Mouse (Mus musculus): ENCODE measurements around the gene Egfl7. TPM values are rescaled to one million over a fixed set of nuclear protein-coding genes. Genes with fewer than 3 reads are reported as not detected.
A peak's percentile ranks its signal among the peaks of the same experiment; 100 is the strongest.

The Egfl7 gene
- polyA plus RNA-seq, 1 experiment from 2014 or later = 78.9 TPM

DNA sequence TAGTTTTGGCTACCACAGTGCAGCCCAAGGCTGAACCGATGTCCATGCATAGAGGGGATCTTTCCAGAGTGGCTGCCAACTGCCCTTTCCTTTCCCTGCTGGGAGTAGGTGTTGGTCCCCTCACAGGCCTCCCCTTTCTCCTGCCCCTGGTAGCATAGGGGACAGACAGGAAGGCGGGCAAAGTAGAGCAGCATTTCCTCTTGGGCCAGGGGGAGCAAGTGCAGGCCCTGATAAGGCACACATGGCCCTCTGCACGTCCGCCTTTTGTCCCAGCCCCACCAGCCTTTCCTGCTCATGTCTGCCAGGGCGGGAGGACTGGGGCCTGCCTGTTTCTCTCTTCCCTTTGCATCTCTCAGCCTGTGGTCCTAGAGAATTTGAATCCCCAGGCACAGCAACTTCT, 8.0 kb upstream of the Egfl7 start:
- Histone ChIP-seq H3K27ac (peak overlapping the region; percentile 49), H3K9ac (no peak overlapping the region), H3K27me3 (no peaks in the 10 kb centered on the region), H3K4me1 (replicated peaks) (peaks cover 21% of the 10 kb centered on the region), H3K4me2 (no peak overlapping the region), H3K4me3 (no peak overlapping the region), H3K36me3 (no peaks in the 10 kb centered on the region), H3K9me3 (no peaks in the 10 kb centered on the region)
- ATAC-seq (ENCODE audit: low FRiP score) = no peak
- 64% methylated on average over 5 of the region's 5 CpGs for WGBS

DNA sequence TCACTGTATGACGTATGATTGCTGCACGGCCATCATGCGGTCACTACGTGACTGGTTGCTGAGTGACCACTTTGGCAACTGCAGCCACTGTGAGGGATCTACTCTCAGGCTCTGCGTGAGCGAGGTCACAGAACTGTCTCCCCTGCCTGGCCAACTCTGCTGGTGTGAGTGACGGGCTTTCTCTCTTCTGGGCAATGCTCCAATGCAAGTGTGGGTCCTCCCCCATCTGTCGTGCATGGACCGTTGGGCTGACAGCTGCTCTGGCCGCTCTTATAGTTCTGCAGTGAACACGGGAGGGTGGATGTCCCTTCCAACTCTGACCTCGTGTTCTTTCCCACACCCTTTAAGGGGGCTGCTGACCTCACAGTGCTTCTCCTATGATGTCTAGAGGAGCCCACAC, 6.4 kb upstream of the Egfl7 start:
- Histone ChIP-seq H3K9ac (no peak overlapping the region), H3K27me3 (no peaks in the 10 kb centered on the region), H3K4me3 (no peak overlapping the region), H3K27ac (peak overlapping the region; percentile 5), H3K4me2 (no peak overlapping the region), H3K9me3 (no peaks in the 10 kb centered on the region), H3K4me1 (replicated peaks) (peaks cover 34% of the 10 kb centered on the region), H3K36me3 (no peaks in the 10 kb centered on the region)
- WGBS = 39% methylated on average over 12 of the region's 12 CpGs
- ATAC-seq (ENCODE audit: low FRiP score) = 0 out of 2 replicates have a peak, but pooled peaks have one; percentile 41

DNA sequence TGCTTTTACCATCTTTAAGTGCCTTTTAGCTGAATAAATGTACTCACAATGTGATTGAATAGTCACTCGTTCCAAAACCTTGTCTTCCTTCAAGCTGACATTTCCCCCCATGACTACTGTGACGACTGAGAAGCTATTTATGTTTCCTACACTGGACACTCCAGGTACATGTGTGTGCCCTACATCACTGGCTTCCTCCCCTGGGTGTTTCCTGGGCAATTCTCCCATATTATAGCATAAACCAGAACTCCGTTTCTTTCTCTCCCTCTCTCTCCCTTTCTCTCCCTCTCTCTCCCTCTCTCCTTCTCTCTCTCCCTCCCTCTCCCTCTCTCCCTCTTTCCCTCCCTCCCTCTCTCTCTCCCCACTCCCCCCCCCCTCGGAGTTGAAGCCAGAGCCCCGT, 6.0 kb upstream of the Egfl7 start:
- H3K4me2 ChIP-seq = no peak overlapping the region
- H3K9me3 ChIP-seq = no peaks in the 10 kb centered on the region
- peak overlapping the region; percentile 5; the same call in 1 of the 2 replicates for H3K27ac ChIP-seq
- no peaks in the 10 kb centered on the region for H3K36me3 ChIP-seq
- H3K4me3 ChIP-seq = no peak overlapping the region
- H3K27me3 ChIP-seq = no peaks in the 10 kb centered on the region
- no peak overlapping the region for H3K9ac ChIP-seq
- WGBS = 15% methylated on average over 5 of the region's 5 CpGs
- ATAC-seq (ENCODE audit: low FRiP score) = no peak
- H3K4me1 ChIP-seq (replicated peaks) = peaks cover 35% of the 10 kb centered on the region

DNA sequence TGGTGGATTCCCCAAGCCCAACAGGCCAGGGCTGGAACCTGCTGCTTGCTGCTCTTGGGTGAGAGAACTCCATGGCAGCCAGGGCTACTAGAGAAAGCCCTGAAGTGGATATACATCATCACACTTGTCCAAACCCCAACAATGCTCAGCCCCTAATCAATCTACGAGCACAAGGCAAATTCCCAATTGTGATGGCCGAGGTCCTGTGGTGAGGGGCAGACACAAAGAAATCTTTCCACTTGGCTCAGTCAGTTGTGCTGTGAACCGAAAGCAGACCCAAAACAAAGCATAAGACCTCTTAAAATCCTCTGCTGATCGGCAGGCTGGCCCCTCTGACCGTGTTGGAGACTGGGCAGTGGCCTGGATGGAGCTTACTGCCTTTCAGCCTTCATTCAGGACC, 5.0 kb upstream of the Egfl7 start:
- no peaks in the 10 kb centered on the region for H3K36me3 ChIP-seq
- WGBS = 14% methylated on average over 5 of the region's 5 CpGs
- no peaks in the 10 kb centered on the region for H3K27me3 ChIP-seq

DNA sequence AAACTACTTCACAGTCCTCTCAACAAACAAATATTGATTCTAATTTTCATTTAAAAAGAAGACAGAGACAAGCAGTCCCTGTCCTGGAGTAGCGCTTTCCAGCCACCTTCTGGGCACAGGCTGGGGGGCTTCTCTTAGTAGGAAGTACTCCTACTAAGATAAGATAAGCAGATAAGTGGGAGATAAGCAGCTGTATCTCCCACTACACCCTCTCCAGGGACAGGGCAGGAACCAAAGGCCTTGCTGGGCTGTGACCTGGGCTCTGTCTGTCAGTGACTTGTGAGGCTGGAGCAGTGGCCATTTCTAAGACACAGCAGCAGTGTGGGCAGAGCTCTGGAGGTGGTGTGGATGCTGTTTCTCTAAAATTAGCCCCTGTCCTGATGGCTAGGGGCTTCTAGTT, 4.4 kb upstream of the Egfl7 start:
- Histone ChIP-seq H3K4me1 (replicated peaks) (peaks cover 35% of the 10 kb centered on the region), H3K9me3 (no peaks in the 10 kb centered on the region), H3K27ac (no peak overlapping the region), H3K27me3 (no peaks in the 10 kb centered on the region), H3K4me2 (no peak overlapping the region), H3K4me3 (no peak overlapping the region), H3K36me3 (no peaks in the 10 kb centered on the region), H3K9ac (no peak overlapping the region)
- WGBS = 79% methylated on average over 1 of the region's 1 CpGs
- ATAC-seq (ENCODE audit: low FRiP score) = no peak

More for the DNA sequence above, 5.0 kb upstream of the Egfl7 start:
- no peak for ATAC-seq (ENCODE audit: low FRiP score)
- Histone ChIP-seq H3K27ac (no peak overlapping the region), H3K9ac (no peak overlapping the region), H3K9me3 (no peaks in the 10 kb centered on the region), H3K4me2 (no peak overlapping the region), H3K4me1 (replicated peaks) (peaks cover 35% of the 10 kb centered on the region), H3K4me3 (no peak overlapping the region)

DNA sequence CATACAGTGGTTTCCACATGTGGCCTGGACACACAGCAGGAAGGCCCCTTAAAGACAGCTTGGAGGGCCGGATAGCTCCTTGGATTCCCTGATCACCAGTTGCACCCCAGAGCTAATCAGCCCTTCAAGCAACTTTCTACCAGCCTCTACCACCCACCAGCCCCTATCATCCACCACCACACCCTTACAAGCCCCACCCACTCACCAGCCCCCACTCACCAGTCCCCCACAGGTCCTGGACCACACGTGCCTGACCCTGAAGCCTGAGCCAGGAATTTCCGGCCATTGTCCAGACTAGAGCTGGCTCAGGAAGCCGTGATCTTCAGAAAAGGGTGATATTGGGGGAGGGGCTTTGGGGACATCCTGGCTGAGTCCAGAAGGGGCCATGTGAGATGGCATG, 3.9 kb upstream of the Egfl7 start:
- ATAC-seq (ENCODE audit: low FRiP score) = no peak
- no peak overlapping the region for H3K27ac ChIP-seq
- WGBS = 47% methylated on average over 4 of the region's 4 CpGs

DNA sequence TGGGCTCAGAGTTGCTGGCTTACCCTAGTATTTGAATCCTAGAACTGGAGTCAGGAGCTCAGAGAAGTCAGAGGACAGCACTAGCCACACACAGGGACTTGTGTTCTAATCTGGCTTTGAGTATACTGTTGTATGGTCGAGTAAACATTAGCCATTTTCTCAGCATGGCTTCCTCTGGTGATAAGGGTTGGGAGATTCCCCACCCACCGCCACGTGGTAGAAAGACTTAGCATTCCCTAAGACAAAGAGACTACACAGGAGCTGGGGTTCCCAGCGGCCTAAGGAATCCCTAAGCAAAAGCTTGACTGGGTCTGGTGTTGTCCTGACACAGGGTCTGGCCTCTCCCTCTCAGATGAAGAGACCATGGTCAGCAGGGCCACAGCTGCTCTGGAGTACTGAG, 3.4 kb upstream of the Egfl7 start:
- no peak for ATAC-seq (ENCODE audit: low FRiP score)
- H3K27me3 ChIP-seq = no peaks in the 10 kb centered on the region
- peaks cover 35% of the 10 kb centered on the region for H3K4me1 ChIP-seq (replicated peaks)
- H3K4me3 ChIP-seq = no peak overlapping the region
- H3K9me3 ChIP-seq = no peaks in the 10 kb centered on the region
- no peaks in the 10 kb centered on the region for H3K36me3 ChIP-seq
- no peak overlapping the region for H3K9ac ChIP-seq
- no peak overlapping the region for H3K27ac ChIP-seq
- WGBS = 38% methylated on average over 4 of the region's 4 CpGs
- no peak overlapping the region for H3K4me2 ChIP-seq

More for the DNA sequence above, 3.9 kb upstream of the Egfl7 start:
- Histone ChIP-seq H3K9me3 (no peaks in the 10 kb centered on the region), H3K36me3 (no peaks in the 10 kb centered on the region), H3K4me1 (replicated peaks) (peaks cover 35% of the 10 kb centered on the region), H3K9ac (no peak overlapping the region), H3K27me3 (no peaks in the 10 kb centered on the region), H3K4me2 (no peak overlapping the region), H3K4me3 (no peak overlapping the region)

DNA sequence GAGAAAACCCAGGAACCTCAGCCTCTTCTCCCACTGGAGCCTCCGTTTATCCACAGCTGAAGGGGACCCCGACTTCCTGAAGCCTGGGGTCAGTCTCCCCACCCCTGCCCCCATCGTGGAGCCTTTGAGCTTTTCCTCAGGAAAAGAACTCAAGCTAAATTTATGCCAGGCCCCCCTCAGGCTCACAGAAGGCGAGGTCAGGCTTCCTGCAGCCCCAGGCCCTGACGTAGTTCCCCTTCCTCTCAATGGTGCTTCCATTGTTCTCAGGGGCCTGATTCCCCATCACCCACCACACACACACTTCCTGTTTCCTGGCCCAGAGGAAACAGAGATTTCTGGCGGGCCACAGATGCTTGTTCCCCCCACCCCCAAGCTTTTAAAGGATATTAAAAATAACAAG, 1.4 kb upstream of the Egfl7 start:
- Histone ChIP-seq H3K36me3 (no peaks in the 10 kb centered on the region), H3K4me3 (no peak overlapping the region), H3K27ac (peak overlapping the region; percentile 74), H3K4me1 (replicated peaks) (peaks cover 35% of the 10 kb centered on the region), H3K4me2 (no peak overlapping the region), H3K9ac (peak overlapping the region; percentile 8; the same call in 1 of the 2 replicates), H3K27me3 (no peaks in the 10 kb centered on the region), H3K9me3 (no peaks in the 10 kb centered on the region)
- no peak for ATAC-seq (ENCODE audit: low FRiP score)
- WGBS = 50% methylated on average over 6 of the region's 6 CpGs

DNA sequence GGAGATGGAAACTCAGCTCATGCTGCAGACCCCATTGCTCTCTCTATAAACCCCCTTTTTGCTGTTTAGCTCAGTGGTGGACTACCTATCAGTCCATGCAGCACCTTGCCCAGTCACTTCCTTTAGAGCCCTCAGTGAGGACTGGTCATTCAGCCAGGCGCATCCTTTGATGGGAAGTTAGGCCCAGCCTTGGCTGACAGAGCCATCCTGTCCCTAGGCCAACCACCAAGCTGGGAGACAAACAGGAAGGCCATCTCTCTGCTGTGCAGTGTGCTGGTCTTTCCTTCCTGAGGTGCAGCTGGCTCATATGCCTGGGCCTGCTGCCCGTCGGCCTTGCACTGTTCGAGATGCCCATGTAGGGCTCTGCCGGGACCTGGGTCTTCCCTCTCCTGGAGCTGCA, 937 bp downstream of the Egfl7 start:
- no peak overlapping the region for H3K4me3 ChIP-seq

DNA sequence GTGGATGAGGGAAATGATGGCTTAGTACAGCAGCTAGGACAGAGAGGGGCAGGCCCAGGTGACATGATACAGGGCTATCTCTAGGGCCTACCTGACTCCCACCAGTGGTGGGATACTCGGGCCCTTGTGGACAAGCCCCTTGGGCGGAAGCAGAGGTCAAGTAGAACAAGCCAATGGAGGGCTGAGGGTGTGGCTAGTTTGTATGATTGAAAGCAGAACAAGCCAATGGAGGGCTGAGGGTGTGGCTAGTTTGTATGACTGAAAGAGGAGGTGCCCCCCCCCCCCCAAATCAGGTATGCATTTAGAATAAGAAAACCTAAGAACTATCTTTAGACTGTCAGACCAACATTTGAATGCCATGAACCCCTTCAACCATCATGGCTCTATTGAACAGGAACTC, 2.4 kb downstream of the Egfl7 start:
- no peaks in the 10 kb centered on the region for H3K9me3 ChIP-seq
- ATAC-seq (ENCODE audit: low FRiP score) = no peak
- WGBS = 62% methylated on average over 2 of the region's 2 CpGs

More for the DNA sequence above, 937 bp downstream of the Egfl7 start:
- H3K27ac ChIP-seq = no peak overlapping the region
- ATAC-seq (ENCODE audit: low FRiP score) = no peak
- H3K4me2 ChIP-seq = no peak overlapping the region
- no peak overlapping the region for H3K9ac ChIP-seq
- no peaks in the 10 kb centered on the region for H3K9me3 ChIP-seq
- no peaks in the 10 kb centered on the region for H3K27me3 ChIP-seq
- H3K36me3 ChIP-seq = no peaks in the 10 kb centered on the region
- WGBS = 95% methylated on average over 5 of the region's 5 CpGs
- H3K4me1 ChIP-seq (replicated peaks) = peaks cover 19% of the 10 kb centered on the region

DNA sequence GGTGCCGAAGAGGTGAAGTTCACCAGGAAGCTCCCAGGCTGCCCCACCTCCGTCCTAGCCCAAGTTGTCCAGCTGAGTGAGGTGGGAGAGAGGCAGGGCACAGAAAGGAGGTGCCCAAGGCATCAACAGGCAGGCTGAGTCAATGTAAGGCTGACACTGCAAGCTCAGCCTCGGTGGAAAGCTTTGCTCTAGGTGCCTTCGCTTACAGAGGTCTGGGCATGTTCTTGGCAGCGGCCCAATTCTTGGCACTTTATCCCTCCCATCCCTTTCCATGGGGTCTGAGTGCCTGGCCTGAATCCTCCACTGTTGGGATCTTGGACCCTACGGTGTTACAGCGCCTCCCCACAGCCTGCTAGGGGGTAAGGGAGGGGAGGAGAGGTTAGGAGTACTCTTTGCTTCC, 2.9 kb downstream of the Egfl7 start:
- peak overlapping the region; percentile 20; the same call in 1 of the 2 replicates for H3K27ac ChIP-seq
- no peak for ATAC-seq (ENCODE audit: low FRiP score)
- no peaks in the 10 kb centered on the region for H3K9me3 ChIP-seq
- H3K27me3 ChIP-seq = no peaks in the 10 kb centered on the region
- no peak overlapping the region for H3K9ac ChIP-seq
- H3K4me2 ChIP-seq = peak overlapping the region; percentile 1; the same call in 1 of the 2 replicates
- no peaks in the 10 kb centered on the region for H3K36me3 ChIP-seq
- H3K4me3 ChIP-seq = no peak overlapping the region
- peaks cover 25% of the 10 kb centered on the region for H3K4me1 ChIP-seq (replicated peaks)
- 73% methylated on average over 7 of the region's 7 CpGs for WGBS

More for the DNA sequence above, 2.4 kb downstream of the Egfl7 start:
- Histone ChIP-seq H3K36me3 (no peaks in the 10 kb centered on the region), H3K4me1 (replicated peaks) (peaks cover 26% of the 10 kb centered on the region), H3K27me3 (no peaks in the 10 kb centered on the region), H3K4me2 (no peak overlapping the region), H3K27ac (no peak overlapping the region), H3K9ac (no peak overlapping the region), H3K4me3 (no peak overlapping the region)

DNA sequence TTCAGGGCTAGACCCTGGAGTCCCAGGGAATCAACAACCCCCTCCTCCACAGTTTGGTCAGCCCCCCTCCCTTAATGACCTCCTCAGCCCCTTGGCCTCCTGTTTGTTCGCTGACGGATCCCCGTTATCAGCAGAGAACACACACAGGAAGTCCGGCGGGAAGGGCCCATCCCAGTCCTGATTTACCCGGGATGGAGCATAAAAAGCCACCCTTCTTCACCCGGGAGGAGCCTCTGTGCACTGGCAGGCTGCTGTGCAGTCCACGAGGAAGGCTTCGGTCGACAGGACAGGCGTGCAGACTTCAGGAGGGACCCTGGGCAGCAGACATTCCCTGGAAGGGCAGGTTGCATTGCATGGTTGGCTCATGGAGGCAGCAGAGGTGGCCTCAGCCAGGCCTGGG, 3.8 kb downstream of the Egfl7 start:
- Histone ChIP-seq H3K27me3 (no peaks in the 10 kb centered on the region), H3K9ac (0 out of 2 replicates have a peak overlapping the region, but pooled peaks have one; percentile 51), H3K36me3 (no peaks in the 10 kb centered on the region), H3K4me3 (peak overlapping the region; percentile 11; the same call in 1 of the 2 replicates), H3K4me1 (replicated peaks) (peaks cover 18% of the 10 kb centered on the region), H3K9me3 (no peaks in the 10 kb centered on the region), H3K4me2 (no peak overlapping the region), H3K27ac (peak overlapping the region; percentile 40; the same call in 1 of the 2 replicates)
- 79% methylated on average over 11 of the region's 11 CpGs for WGBS
- no peak for ATAC-seq (ENCODE audit: low FRiP score)

DNA sequence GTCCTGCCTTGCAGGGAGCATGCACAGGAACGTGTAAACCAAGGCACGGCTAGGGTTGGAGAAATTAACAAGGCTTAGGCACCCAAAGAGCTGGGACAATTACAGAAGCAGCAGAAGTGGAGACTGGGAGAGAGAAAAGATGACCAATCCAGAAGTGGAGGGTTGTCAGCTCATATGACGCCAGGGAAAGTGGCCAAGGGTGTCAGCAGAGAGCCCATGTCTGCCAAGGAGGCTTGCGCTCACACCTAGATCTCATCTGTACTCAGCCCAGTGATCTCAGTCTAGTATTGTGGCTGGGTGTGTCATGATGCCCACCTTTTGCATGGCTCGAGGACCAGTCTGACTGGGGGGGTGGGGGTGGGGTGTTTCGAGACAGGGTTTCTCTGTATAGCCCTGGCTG, 5.9 kb downstream of the Egfl7 start:
- 67% methylated on average over 6 of the region's 6 CpGs for WGBS
- Histone ChIP-seq H3K27ac (peak overlapping the region; percentile 70), H3K4me3 (peak overlapping the region; percentile 55), H3K9ac (peak overlapping the region; percentile 43; the same call in 1 of the 2 replicates), H3K4me2 (no peak overlapping the region), H3K4me1 (replicated peaks) (peaks cover 18% of the 10 kb centered on the region), H3K36me3 (no peaks in the 10 kb centered on the region), H3K27me3 (no peaks in the 10 kb centered on the region), H3K9me3 (no peaks in the 10 kb centered on the region)
- ATAC-seq (ENCODE audit: low FRiP score) = no peak

Data from hindbrain, embryonic 13.5 days (tissue).